In genomic region chr9:74294479-74294878, GRCm38 (mm10) we compare ENCODE assay signal across 27 mouse cellular contexts.
DNase-seq lines count a peak whose midpoint lies in the region; ATAC-seq and TF ChIP-seq lines count a peak whose summit lies in the region.
"Had no signal": no experiment of that assay in that cellular context is flagged by ENCODE, and none has a peak within 500 bp of the region (broad histone marks: within the 10 kb centered on the region; RNA-seq: fewer than 3 reads in every experiment).

No protein-coding gene starts in this region.

- no peak overlapping the region for H3K27ac ChIP-seq in heart, embryonic 10.5 days
- no peak overlapping the region for H3K27ac ChIP-seq in lung, embryonic 16.5 days (ENCODE audit: low read length)
- H3K27ac ChIP-seq in lung, postnatal 0 days (ENCODE audit: low read length), result no peak overlapping the region
- H3K27ac ChIP-seq: embryonic facial prominence, embryonic 12.5 days; embryonic facial prominence, embryonic 15.5 days; forebrain, embryonic 13.5 days; gastrocnemius, adult 2 months; hindbrain, embryonic 10.5 days; hindbrain, embryonic 14.5 days; hindbrain, postnatal 0 days had no signal

- no peak overlapping the region for H3K9ac ChIP-seq in lung, embryonic 16.5 days (ENCODE audit: low read length)
- no peak overlapping the region for H3K9ac ChIP-seq in lung, postnatal 0 days (replicated peaks; ENCODE audit: low read depth)
- H3K9ac ChIP-seq: embryonic facial prominence, embryonic 12.5 days; embryonic facial prominence, embryonic 15.5 days; forebrain, embryonic 13.5 days; hindbrain, embryonic 14.5 days had no signal

- DNase-seq in heart, adult 8-10 months (ENCODE audit: low spot score), result peak; percentile 16
- no peak for DNase-seq in heart, embryonic 10.5 days (ENCODE audit: low spot score)
- DNase-seq in lung, postnatal 0 days (ENCODE audit: low spot score), result peak; percentile 82
- peak; percentile 59 for DNase-seq in lung, postnatal 25 days (ENCODE audit: low spot score)
- no peak for DNase-seq in layer of hippocampus, adult 9-10 months (ENCODE audit: low spot score)
- DNase-seq: adrenal gland, adult 2 months; adrenal gland, postnatal 36 days; cerebellum, adult 18-20 months; cerebellum, adult 9-10 months; cerebellum, postnatal 25 days; gastrocnemius, adult 2 months; gastrocnemius, postnatal 14 days; heart, adult 11 months; heart, postnatal 36 days had no signal

- H3K9me3 ChIP-seq in heart, embryonic 10.5 days, result no peaks in the 10 kb centered on the region
- H3K9me3 ChIP-seq in lung, embryonic 16.5 days (ENCODE audit: control insufficient read depth, low read length), result no peaks in the 10 kb centered on the region
- no peaks in the 10 kb centered on the region for H3K9me3 ChIP-seq in lung, postnatal 0 days (ENCODE audit: low read length)
- H3K9me3 ChIP-seq: embryonic facial prominence, embryonic 12.5 days; embryonic facial prominence, embryonic 15.5 days; forebrain, embryonic 13.5 days; hindbrain, embryonic 10.5 days had no signal

- H3K36me3 ChIP-seq in heart, embryonic 10.5 days, result no peaks in the 10 kb centered on the region
- no peaks in the 10 kb centered on the region for H3K36me3 ChIP-seq in lung, embryonic 16.5 days (ENCODE audit: control insufficient read depth, insufficient read depth, low read length)
- no peaks in the 10 kb centered on the region for H3K36me3 ChIP-seq in lung, postnatal 0 days (ENCODE audit: insufficient read depth, low read length)
- H3K36me3 ChIP-seq: embryonic facial prominence, embryonic 12.5 days; embryonic facial prominence, embryonic 15.5 days; hindbrain, embryonic 10.5 days had no signal

- H3K4me3 ChIP-seq in heart, embryonic 10.5 days, result no peak overlapping the region
- H3K4me3 ChIP-seq in lung, embryonic 16.5 days (ENCODE audit: low read length), result no peak overlapping the region
- H3K4me3 ChIP-seq in lung, postnatal 0 days (ENCODE audit: low read depth, low read length), result no peak overlapping the region
- H3K4me3 ChIP-seq: embryonic facial prominence, embryonic 12.5 days; embryonic facial prominence, embryonic 15.5 days; forebrain, embryonic 13.5 days; gastrocnemius, adult 2 months; hindbrain, embryonic 10.5 days had no signal

- TF ChIP-seq CTCF in lung, postnatal 0 days (IDR thresholded peaks at IDR 0.05), result no peak

- H3K4me1 ChIP-seq in heart, embryonic 10.5 days, result no peaks in the 10 kb centered on the region
- no peaks in the 10 kb centered on the region for H3K4me1 ChIP-seq in lung, embryonic 16.5 days (replicated peaks; ENCODE audit: control insufficient read depth, insufficient read depth, low read length)
- no peaks in the 10 kb centered on the region; the same call in 1 of the 2 replicates for H3K4me1 ChIP-seq in lung, postnatal 0 days (ENCODE audit: insufficient read depth, low read depth, low read length)
- H3K4me1 ChIP-seq: embryonic facial prominence, embryonic 12.5 days; embryonic facial prominence, embryonic 15.5 days; forebrain, embryonic 13.5 days had no signal

- ATAC-seq in lung, embryonic 16.5 days (ENCODE audit: low read depth), result peak; percentile 68
- peak; percentile 95 for ATAC-seq in lung, postnatal 0 days
- no peak for ATAC-seq in erythroid progenitor cell, adult 5-6 weeks (replicated peaks; ENCODE audit: low FRiP score, poor library complexity, severe bottlenecking)
- ATAC-seq in frontal cortex, adult (ENCODE audit: low TSS enrichment), result no peak
- ATAC-seq: CD4-positive, CD25-positive, alpha-beta regulatory T cell, adult 4 months; forebrain, embryonic 13.5 days; forebrain, embryonic 16.5 days; hindbrain, postnatal 0 days; inflammation-experienced regulatory T-cells, adult 6 months had no signal

- 72% methylated on average over 3 of the region's 3 CpGs for WGBS in heart, embryonic 10.5 days
- WGBS in lung, embryonic 16.5 days, result 37% methylated on average over 3 of the region's 3 CpGs
- WGBS in lung, postnatal 0 days, result 48% methylated on average over 3 of the region's 3 CpGs

- TF ChIP-seq EP300 in lung, postnatal 0 days (IDR thresholded peaks at IDR 0.05), result peak; percentile 81

- no peak overlapping the region for H3K4me2 ChIP-seq in lung, embryonic 16.5 days (ENCODE audit: low read depth, low read length)
- no peak overlapping the region for H3K4me2 ChIP-seq in lung, postnatal 0 days (replicated peaks; ENCODE audit: low read depth, low read length)
- H3K4me2 ChIP-seq: embryonic facial prominence, embryonic 12.5 days; embryonic facial prominence, embryonic 15.5 days; forebrain, embryonic 13.5 days; heart, embryonic 11.5 days; hindbrain, embryonic 14.5 days had no signal

- H3K27me3 ChIP-seq in heart, embryonic 10.5 days (ENCODE audit: insufficient read depth, poor library complexity, severe bottlenecking), result no peaks in the 10 kb centered on the region
- H3K27me3 ChIP-seq in lung, embryonic 16.5 days (ENCODE audit: control insufficient read depth, insufficient read depth, low read depth, low read length), result no peaks in the 10 kb centered on the region
- no peaks in the 10 kb centered on the region for H3K27me3 ChIP-seq in lung, postnatal 0 days (replicated peaks; ENCODE audit: insufficient read depth, low read length)
- H3K27me3 ChIP-seq: embryonic facial prominence, embryonic 12.5 days; embryonic facial prominence, embryonic 15.5 days; forebrain, embryonic 13.5 days had no signal

Comparison
In these comparisons a context has a peak if more than half of its experiments do, and no peak if none do; other contexts are left out.
1. DNase-seq: peak in heart, adult 8-10 months (single experiment), lung, postnatal 0 days (single experiment) and lung, postnatal 25 days (single experiment); none in heart, embryonic 10.5 days (single experiment) and layer of hippocampus, adult 9-10 months (single experiment).
2. ATAC-seq: peak in lung, embryonic 16.5 days (single experiment) and lung, postnatal 0 days (single experiment); none in erythroid progenitor cell, adult 5-6 weeks (single experiment) and frontal cortex, adult (single experiment).